Mouse (Mus musculus): ENCODE measurements around the gene Ltbp3. TPM values are rescaled to one million over a fixed set of nuclear protein-coding genes. Genes with fewer than 3 reads are reported as not detected.

The Ltbp3 gene
- polyA plus RNA-seq, 1 experiment from 2014 or later, result 15.7 TPM

DNA sequence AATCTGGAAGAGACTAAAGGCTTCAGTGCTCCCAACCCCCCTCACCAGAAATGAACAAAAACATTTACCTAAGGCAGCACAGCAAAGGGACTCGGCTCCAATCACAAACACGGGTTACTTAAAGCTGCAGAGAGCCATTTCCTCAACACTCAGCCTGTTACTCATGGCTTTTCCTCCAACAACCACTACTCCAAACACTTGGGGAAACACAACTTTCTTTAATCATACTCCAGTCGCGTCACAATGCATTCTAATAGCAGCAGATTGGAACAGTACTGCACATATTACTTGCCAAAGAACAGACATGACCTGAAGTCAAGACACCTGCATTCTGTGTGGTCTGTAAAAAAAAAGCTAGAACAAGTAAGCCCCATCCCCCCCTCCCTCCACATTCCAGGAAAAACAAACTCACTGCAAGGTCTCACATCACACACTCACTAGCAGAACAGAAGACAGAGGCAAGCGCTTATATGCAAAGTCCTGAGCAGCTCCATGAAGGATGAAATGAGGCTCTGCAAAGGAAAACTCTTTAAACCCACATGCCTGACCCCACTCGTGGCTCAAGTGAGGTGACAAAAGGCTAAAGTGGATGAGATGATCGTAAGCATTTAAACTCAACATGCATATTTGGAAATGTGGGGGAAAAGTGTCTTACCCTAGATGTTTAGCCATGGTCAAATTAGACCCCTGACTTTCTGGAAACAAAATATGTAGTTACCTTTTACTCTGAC is 56.8 kb downstream of the Ltbp3 start:
- peaks cover 11% of the 10 kb centered on the region; the same call in 1 of the 2 replicates for H3K36me3 ChIP-seq (ENCODE audit: control insufficient read depth, insufficient read depth, low read length)
- ATAC-seq (ENCODE audit: low FRiP score, low TSS enrichment), result no peak
- 3% methylated on average over 7 of the region's 7 CpGs for WGBS

DNA sequence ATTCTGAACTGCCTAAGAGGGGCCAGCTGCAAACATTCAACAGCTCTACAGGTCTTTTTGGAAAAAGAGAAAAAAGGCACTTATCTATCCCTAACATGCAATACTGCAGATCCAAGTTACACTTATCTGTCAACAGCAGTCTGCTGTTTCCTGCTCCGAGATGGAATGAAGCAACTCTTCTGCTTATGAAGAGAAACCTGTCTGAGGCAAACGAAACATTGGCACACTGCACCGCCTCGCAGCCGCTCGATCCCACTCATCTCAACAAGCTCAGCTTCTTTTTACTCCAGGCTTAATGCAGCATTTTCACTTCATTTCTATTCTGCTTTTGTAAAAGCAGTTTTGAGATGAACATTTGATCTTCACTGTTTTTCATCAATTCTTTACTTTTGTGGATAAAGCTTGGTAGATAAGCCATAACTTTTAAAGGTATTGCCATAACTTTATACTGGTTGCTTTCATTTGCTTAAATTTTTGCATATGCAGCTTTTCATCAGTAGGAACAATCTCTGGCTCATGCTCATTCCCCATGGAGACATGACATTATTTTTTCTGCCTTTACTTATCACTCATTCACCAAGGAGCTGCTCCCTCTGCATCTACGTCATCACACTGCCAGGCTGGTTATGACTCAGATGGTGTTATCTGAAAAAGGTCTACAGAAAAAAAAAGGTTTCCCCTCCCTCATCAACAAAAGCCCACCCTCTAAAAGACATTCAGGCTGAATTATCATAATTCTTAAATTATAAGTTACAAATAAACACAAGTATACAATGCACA is 58.2 kb downstream of the Ltbp3 start:
- 0 out of 2 replicates have a peak overlapping the region, but pooled peaks have one; percentile 9 for H3K27ac ChIP-seq (replicated peaks)
- WGBS, result under 1% methylated on average over 7 of the region's 7 CpGs
- H3K4me3 ChIP-seq (ENCODE audit: low read depth, low read length), result peak overlapping the region; percentile 69
- ATAC-seq (ENCODE audit: low FRiP score, low TSS enrichment) (no peak), DNase-seq (ENCODE audit: low spot score) (peak; percentile 42)
- H3K4me2 ChIP-seq (replicated peaks; ENCODE audit: low read depth), result peak overlapping the region; percentile 61
- H3K9ac ChIP-seq (ENCODE audit: low read length), result peak overlapping the region; percentile 61
- H3K36me3 ChIP-seq (ENCODE audit: control insufficient read depth, insufficient read depth, low read length), result peaks cover 11% of the 10 kb centered on the region; the same call in 1 of the 2 replicates
- TF ChIP-seq EP300 (optimal IDR thresholded peaks at IDR 0.05) (no peak), CTCF (IDR thresholded peaks at IDR 0.05; ENCODE audit: low read depth) (no peak)
- no peaks in the 10 kb centered on the region for H3K9me3 ChIP-seq (ENCODE audit: control insufficient read depth, low read length)
- H3K4me1 ChIP-seq (replicated peaks; ENCODE audit: control insufficient read depth, insufficient read depth), result 0 out of 2 replicates have a peak, but pooled peaks cover 2% of the 10 kb centered on the region
- H3K27me3 ChIP-seq (ENCODE audit: control insufficient read depth, insufficient read depth, low read length), result no peaks in the 10 kb centered on the region

More for the DNA sequence above, 56.8 kb downstream of the Ltbp3 start:
- TF ChIP-seq CTCF (IDR thresholded peaks at IDR 0.05; ENCODE audit: low read depth) (no peak), EP300 (optimal IDR thresholded peaks at IDR 0.05) (no peak)
- no peaks in the 10 kb centered on the region for H3K27me3 ChIP-seq (ENCODE audit: control insufficient read depth, insufficient read depth, low read length)
- peak; percentile 46 for DNase-seq (ENCODE audit: low spot score)
- H3K4me2 ChIP-seq (replicated peaks; ENCODE audit: low read depth), result peak overlapping the region; percentile 61
- no peaks in the 10 kb centered on the region for H3K9me3 ChIP-seq (ENCODE audit: control insufficient read depth, low read length)
- peak overlapping the region; percentile 59 for H3K9ac ChIP-seq (ENCODE audit: low read length)
- H3K27ac ChIP-seq (replicated peaks), result 0 out of 2 replicates have a peak overlapping the region, but pooled peaks have one; percentile 24
- H3K4me3 ChIP-seq (ENCODE audit: low read depth, low read length), result peak overlapping the region; percentile 69
- H3K4me1 ChIP-seq (replicated peaks; ENCODE audit: control insufficient read depth, insufficient read depth), result 0 out of 2 replicates have a peak, but pooled peaks cover 2% of the 10 kb centered on the region

DNA sequence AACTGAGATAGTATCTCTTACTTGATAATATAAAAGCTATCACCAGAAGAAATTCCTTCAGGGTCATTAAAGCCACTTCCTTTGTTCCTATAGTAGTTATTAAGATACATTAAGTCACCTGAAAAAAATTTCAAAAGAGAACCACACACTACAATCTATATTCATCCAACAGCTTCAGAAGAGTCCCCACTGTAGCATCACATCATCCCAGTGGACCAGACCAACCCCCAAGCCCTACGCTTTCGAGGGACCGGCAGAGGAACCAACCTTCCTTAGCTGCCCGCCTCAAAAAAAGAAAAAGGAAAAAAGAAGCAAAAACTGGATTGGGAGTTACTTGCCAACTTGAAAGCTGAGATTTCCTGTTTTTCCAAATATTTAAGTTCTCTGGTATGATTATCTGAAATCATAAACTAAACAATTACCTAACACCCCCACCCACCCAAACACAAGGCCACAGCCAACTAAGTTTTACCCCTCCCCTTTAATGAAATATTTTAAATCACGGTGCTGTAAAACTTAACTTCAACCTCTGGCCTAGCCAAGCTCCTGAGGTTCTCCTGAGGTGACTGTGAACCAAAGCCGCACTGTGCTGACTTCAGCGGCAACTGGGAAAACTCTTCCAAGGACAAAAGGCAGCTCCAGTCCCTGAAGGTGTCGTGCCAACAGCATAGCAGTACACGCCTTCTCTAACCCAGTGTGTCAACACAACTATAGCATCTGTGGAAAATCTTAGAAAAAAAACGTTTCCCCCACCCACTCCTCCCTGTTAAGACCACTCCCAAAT is 59.1 kb downstream of the Ltbp3 start:
- Histone ChIP-seq H3K4me2 (replicated peaks; ENCODE audit: low read depth) (peak overlapping the region; percentile 61), H3K4me1 (replicated peaks; ENCODE audit: control insufficient read depth, insufficient read depth) (0 out of 2 replicates have a peak, but pooled peaks cover 2% of the 10 kb centered on the region), H3K27me3 (ENCODE audit: control insufficient read depth, insufficient read depth, low read length) (no peaks in the 10 kb centered on the region), H3K9ac (ENCODE audit: low read length) (peak overlapping the region; percentile 88), H3K27ac (replicated peaks) (peak overlapping the region; percentile 88), H3K4me3 (ENCODE audit: low read depth, low read length) (peak overlapping the region; percentile 69), H3K9me3 (ENCODE audit: control insufficient read depth, low read length) (no peaks in the 10 kb centered on the region), H3K36me3 (ENCODE audit: control insufficient read depth, insufficient read depth, low read length) (peaks cover 11% of the 10 kb centered on the region; the same call in 1 of the 2 replicates)
- ATAC-seq (ENCODE audit: low FRiP score, low TSS enrichment) (no peak), DNase-seq (ENCODE audit: low spot score) (peak; percentile 63)
- WGBS, result 0% methylated on average over 10 of the region's 10 CpGs
- no peak for TF ChIP-seq CTCF (IDR thresholded peaks at IDR 0.05; ENCODE audit: low read depth)
- no peak for TF ChIP-seq EP300 (optimal IDR thresholded peaks at IDR 0.05)

- Histone ChIP-seq H3K36me3 (ENCODE audit: control insufficient read depth, insufficient read depth, low read length) (peaks cover 7% of the 10 kb centered on the region; the same call in 1 of the 2 replicates), H3K9me3 (ENCODE audit: control insufficient read depth, low read length) (no peaks in the 10 kb centered on the region), H3K4me3 (ENCODE audit: low read depth, low read length) (peak overlapping the region; percentile 69), H3K27ac (replicated peaks) (peak overlapping the region; percentile 88), H3K4me1 (replicated peaks; ENCODE audit: control insufficient read depth, insufficient read depth) (peaks cover 5% of the 10 kb centered on the region; the same call in 1 of the 2 replicates), H3K4me2 (replicated peaks; ENCODE audit: low read depth) (peak overlapping the region; percentile 61), H3K9ac (ENCODE audit: low read length) (peak overlapping the region; percentile 88), H3K27me3 (ENCODE audit: control insufficient read depth, insufficient read depth, low read length) (no peaks in the 10 kb centered on the region)
- ATAC-seq (ENCODE audit: low FRiP score, low TSS enrichment), result no peak
- 2% methylated on average over 2 of the region's 2 CpGs for WGBS
- DNase-seq (ENCODE audit: low spot score), result no peak
- TF ChIP-seq EP300 (optimal IDR thresholded peaks at IDR 0.05), result no peak
- no peak for TF ChIP-seq CTCF (IDR thresholded peaks at IDR 0.05; ENCODE audit: low read depth)
These were observed 59.6 kb downstream of the Ltbp3 start for GRCm38 (mm10) chr19:5800350-5800631.

DNA sequence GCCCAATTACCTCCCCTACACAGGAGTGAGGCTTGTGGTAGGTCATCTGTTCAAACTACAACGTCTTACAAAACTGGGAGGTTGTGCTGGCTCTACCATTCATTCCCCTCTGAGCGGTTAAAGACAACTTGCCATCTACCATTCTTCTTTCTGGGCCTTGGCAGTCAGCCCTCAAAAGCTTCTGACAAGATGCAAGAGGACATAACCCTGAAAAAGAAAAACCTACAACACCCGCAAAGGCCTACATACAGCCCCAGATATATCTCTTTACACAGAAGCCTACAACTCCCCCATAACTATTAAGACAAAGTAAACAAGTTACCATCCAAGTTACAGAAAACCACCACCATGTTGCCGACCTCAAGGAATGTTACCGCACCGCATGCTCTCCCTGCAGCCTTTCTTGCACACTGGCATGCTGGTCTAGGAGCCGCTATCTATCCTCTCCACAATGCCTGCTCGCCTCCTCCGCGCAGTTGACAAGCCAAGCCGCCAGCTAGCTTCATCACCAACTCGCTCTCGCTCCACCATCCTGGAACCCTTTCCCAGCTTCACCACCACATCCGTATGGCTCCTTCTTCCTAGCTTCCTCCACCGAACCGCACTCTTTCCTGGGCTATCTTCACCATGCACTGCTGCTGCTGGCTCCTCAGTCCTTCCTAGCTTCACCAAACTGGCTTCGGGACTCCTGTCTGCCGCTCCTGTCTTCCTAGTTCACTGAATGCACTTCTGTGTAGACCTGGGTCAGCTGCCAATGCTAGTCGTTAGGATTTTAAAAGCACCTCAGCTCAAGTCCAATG is 60.1 kb downstream of the Ltbp3 start:
- H3K9ac ChIP-seq (ENCODE audit: low read length), result peak overlapping the region; percentile 88
- TF ChIP-seq CTCF (IDR thresholded peaks at IDR 0.05; ENCODE audit: low read depth), result no peak
- no peak for TF ChIP-seq EP300 (optimal IDR thresholded peaks at IDR 0.05)
- peak overlapping the region; percentile 88 for H3K27ac ChIP-seq (replicated peaks)
- 0% methylated on average over 19 of the region's 19 CpGs for WGBS
- H3K36me3 ChIP-seq (ENCODE audit: control insufficient read depth, insufficient read depth, low read length), result 0 out of 2 replicates have a peak, but pooled peaks cover 6% of the 10 kb centered on the region
- peak; percentile 63 for DNase-seq (ENCODE audit: low spot score)
- peaks cover 7% of the 10 kb centered on the region; the same call in 1 of the 2 replicates for H3K4me1 ChIP-seq (replicated peaks; ENCODE audit: control insufficient read depth, insufficient read depth)
- H3K4me2 ChIP-seq (replicated peaks; ENCODE audit: low read depth), result peak overlapping the region; percentile 61
- H3K9me3 ChIP-seq (ENCODE audit: control insufficient read depth, low read length), result no peaks in the 10 kb centered on the region
- H3K27me3 ChIP-seq (ENCODE audit: control insufficient read depth, insufficient read depth, low read length), result no peaks in the 10 kb centered on the region
- ATAC-seq (ENCODE audit: low FRiP score, low TSS enrichment), result no peak
- peak overlapping the region; percentile 69 for H3K4me3 ChIP-seq (ENCODE audit: low read depth, low read length)
